Mouse (Mus musculus): ENCODE measurements around the gene Cyp3a25. TPM values are rescaled to one million over a fixed set of nuclear protein-coding genes. Genes with fewer than 3 reads are reported as not detected.
"Not testable (repeated sequence)": the region's sequence is repeated elsewhere in the genome, so short reads cannot be mapped to it uniquely, and the experiment has no call there.

Cyp3a25 gene
- 1 to 10 TPM in 1 of 2 experiments, under 1 TPM in 1; 0.28 to 9.2 TPM for total RNA-seq (2021)
- long read RNA-seq, experiment 1, partial matches to known transcripts: 0 of 4 reads
- long read RNA-seq, experiment 1, other reads (novel, unspliced or antisense): 2 of 4 reads
- long read RNA-seq, experiment 2: 0 reads

DNA sequence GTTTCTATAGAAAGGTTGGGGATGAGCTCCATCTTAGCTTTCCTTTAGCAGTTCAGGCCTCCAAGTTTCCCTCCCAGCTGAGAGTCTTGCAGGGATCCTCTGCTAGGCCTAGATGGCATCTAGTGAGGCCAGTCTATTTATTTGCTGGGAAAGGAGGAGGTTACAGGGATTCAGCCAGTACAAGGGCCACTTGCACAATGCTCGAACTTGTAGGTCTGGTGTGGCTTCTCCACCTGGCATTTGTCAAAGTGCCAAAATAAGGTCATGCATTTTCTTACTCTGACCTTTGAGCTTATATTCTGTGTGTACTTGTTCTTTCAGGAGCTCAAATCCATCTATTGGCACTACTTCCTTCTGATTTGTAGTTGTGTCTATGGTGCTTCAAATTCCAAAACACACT, at the start of gene Cyp3a25:
Cyp3a25 (minus strand) TSS at position 110 of the 400 bp plus-strand sequence.
- DNase-seq (ENCODE audit: low spot score in 2 of 2): not testable (repeated sequence)

DNA sequence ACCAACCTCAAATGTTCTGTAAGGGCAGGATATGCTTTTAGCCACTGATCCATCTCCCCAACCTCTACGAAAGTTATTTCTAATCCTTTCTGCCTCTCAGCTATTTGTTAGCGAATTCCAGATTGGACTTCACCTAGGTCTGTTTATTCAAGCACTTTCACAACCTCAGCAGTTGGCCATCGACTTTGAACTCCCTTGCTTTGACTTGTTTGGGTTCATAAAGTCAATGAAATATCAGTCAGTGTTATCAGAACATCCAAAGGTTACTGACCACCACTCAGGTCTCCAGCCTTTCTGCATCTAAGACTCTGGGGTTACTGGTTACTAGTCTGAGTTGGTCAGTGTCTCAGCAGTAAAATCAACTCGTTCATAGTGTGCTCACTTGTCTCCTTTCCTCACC, 11.7 kb upstream of the Cyp3a25 start:
- no peak for DNase-seq (ENCODE audit: low spot score in 2 of 2)

DNA sequence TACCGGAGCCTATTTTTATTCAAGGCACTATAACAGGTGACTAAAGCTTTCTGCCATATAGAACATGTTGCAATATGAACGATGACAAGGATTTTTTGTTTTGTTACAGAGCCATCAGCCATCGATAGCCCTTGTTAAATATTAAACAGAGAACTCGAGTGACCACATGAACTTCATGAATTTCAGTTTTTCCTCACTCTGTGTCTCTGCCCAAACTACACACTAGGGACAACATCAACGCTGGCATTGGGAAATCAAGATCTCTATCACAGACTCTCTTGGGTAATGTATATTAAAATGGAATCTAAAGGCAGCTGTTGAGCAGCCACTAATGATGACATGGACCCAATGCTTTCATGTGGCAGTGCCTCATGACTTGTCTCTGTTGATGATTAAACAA, 8.9 kb upstream of the Cyp3a25 start:
- no peak for DNase-seq (ENCODE audit: low spot score in 2 of 2)

DNA sequence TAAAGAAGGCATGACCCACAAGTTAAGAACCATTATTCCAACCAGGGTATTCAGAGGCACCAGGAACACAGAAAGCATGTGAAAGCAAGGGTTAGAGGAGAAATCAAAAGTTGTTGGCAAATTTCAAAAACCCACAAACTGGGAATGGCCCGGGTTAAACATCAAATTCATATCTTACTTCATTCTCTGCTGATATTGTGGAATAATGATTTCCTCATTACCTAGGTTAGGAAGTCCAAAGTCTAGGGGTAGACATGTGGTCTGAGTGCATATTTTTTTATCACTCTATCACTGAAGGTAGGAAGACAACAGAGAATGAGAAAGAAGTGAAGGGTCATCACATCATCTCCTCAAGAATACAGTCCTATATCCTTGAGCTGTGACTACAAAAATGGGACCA, 1.8 kb upstream of the Cyp3a25 start:
- no peak for DNase-seq (ENCODE audit: low spot score in 2 of 2)

DNA sequence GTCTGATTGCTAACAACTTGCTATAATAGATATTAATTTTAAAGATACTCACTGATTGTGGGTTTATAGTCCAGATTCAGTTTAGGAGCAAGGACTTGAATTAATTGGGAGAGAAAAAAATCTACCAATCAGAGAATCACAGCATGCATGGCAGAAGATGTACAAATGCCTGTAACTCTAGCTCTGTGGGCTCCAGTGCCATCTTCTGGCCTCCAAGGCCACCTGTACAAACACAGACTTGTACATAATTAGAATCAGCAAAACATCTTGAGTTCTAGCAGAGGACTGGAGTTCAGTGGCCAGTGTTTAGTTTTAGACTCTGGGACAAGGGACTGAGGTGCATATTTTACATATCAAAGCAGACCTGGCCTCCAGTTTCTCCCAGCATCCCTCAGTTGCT, 42.3 kb downstream of the Cyp3a25 start:
- DNase-seq (ENCODE audit: low spot score in 2 of 2): no peak

Other genes starting within 250 kb of the Cyp3a25 start
- 10 to 100 TPM in 1 of 2 experiments, under 1 TPM in 1; 0.14 to 16.8 TPM for gene Cyp3a44, start 203.7 kb downstream of the Cyp3a25 start, total RNA-seq (2021)
- gene Cyp3a11, start 129.7 kb downstream of the Cyp3a25 start, total RNA-seq (2021): 10 to 100 TPM in 1 of 2 experiments, 1 to 10 TPM in 1; 1.0 to 43.8 TPM
- gene Cyp3a59, start 69.6 kb upstream of the Cyp3a25 start, total RNA-seq (2021): under 1 TPM in 1 of 2 experiments, not detected in 1; 0.42 TPM
- gene Gm5565, start 150.9 kb upstream of the Cyp3a25 start, total RNA-seq (2021): not detected
- gene Gm6309, start 161.1 kb upstream of the Cyp3a25 start, total RNA-seq (2021): not detected
- 1 to 10 TPM; 1.7 to 3.8 TPM for gene 1700001J03Rik, start 175.7 kb upstream of the Cyp3a25 start, total RNA-seq (2021)
- gene Rnf6, start 211.9 kb upstream of the Cyp3a25 start, total RNA-seq (2021): 10 to 100 TPM; 55.8 to 58.8 TPM
- 10 to 100 TPM; 73.2 to 76.9 TPM for gene Cdk8, start 221.6 kb upstream of the Cyp3a25 start, total RNA-seq (2021)